Mouse (Mus musculus) spleen, adult 2 months (tissue): ENCODE results near the gene Ttll13.

Experiments
- CTCF ChIP-seq: fragments of 200-500 bp; IDR thresholded peaks from 2 replicates; pipeline ENCODE4 v1.5.1; 2011; ENCODE audit warnings: mild to moderate bottlenecking, inconsistent platforms; ENCODE audit not compliant: insufficient read depth, insufficient read length, insufficient replicate concordance; ENCODE audit errors: extremely low read depth
- POLR2A ChIP-seq: fragments of 200-500 bp; IDR thresholded peaks from 2 replicates; pipeline ENCODE4 v1.6.1; 2011; ENCODE audit warnings: low read depth, low read length, inconsistent platforms

- no peak for TF ChIP-seq POLR2A
- TF ChIP-seq CTCF = no peak
Observed at GRCm38 (mm10) chr7:80264606-80265005, 18.4 kb downstream of the Ttll13 start.
